Mouse (Mus musculus) heart, postnatal 0 days (tissue): ENCODE measurements at regions not wholly inside any gene's neighbourhood (a gene's known extent, or its start where the extent isn't known, plus 50 kb on each side); places are given as distances from the start of the nearest gene placed in this dataset.

Experiments used
- CTCF ChIP-seq: IDR thresholded peaks from 2 replicates; pipeline ENCODE4 v1.5.1; 2016; ENCODE audit warnings: antibody characterized with exemption, control low read depth, low read depth
- EP300 ChIP-seq: IDR thresholded peaks from 2 replicates; pipeline ENCODE4 v1.6.1; 2016; ENCODE audit warnings: antibody characterized with exemption, low read depth

GRCm38 (mm10) chr13:116110578-116110977, 198.9 kb downstream of the Isl1 start:
- no peak for TF ChIP-seq CTCF
- no peak for TF ChIP-seq EP300
